Mouse (Mus musculus) embryonic facial prominence, embryonic 10.5 days (tissue): ENCODE measurements around the gene Shc1. TPM values are rescaled to one million over a fixed set of nuclear protein-coding genes. Genes with fewer than 3 reads are reported as not detected.

Source experiments
- DNase-seq: peaks from one replicate; pipeline ENCODE4 v3.0.0-alpha.2; 2017; ENCODE audit warnings: low spot score
- H3K27ac ChIP-seq: fragments of 300-500 bp; sonication (generic); replicated peaks from 2 replicates; pipeline ENCODE4 v1.5.1; 2016; ENCODE audit warnings: mild to moderate bottlenecking
- H3K27me3 ChIP-seq: fragments of 300-500 bp; sonication (generic); replicated peaks from 2 replicates; pipeline ENCODE4 v1.6.1; 2016; ENCODE audit warnings: low read depth, mild to moderate bottlenecking; ENCODE audit not compliant: poor library complexity, severe bottlenecking
- H3K36me3 ChIP-seq: fragments of 300-500 bp; sonication (generic); replicated peaks from 2 replicates; pipeline ENCODE4 v1.6.1; 2016; ENCODE audit warnings: mild to moderate bottlenecking, moderate library complexity
- H3K4me1 ChIP-seq: fragments of 300-500 bp; sonication (generic); 2 replicates; pipeline ENCODE4 v1.6.1; 2016
- H3K4me3 ChIP-seq: fragments of 300-500 bp; sonication (generic); 2 replicates; pipeline ENCODE4 v1.5.1; 2016; ENCODE audit warnings: mild to moderate bottlenecking, moderate library complexity
- H3K9me3 ChIP-seq: fragments of 300-500 bp; sonication (generic); 2 replicates; pipeline ENCODE4 v1.6.1; 2016; ENCODE audit warnings: mild to moderate bottlenecking
- WGBS: fragments of 180-500 bp; shearing (Covaris S2); methylation state at CpG from one replicate; pipeline ENCODE4 v1.1.7; 2016; 5-methylcytosine and 5-hydroxymethylcytosine counted together
- polyA plus RNA-seq: library from polyadenylated mRNA; unstranded; fragments of >200 nt; fragmentation: Nextera tagmentation; extraction: Ambion mirVana; gene quantifications from 2 replicates; pipeline ENCODE4 v1.2.1, GENCODE M21; 2016

Gene Shc1
- polyA plus RNA-seq, 1 experiment from 2014 or later: 82.0 TPM

DNA sequence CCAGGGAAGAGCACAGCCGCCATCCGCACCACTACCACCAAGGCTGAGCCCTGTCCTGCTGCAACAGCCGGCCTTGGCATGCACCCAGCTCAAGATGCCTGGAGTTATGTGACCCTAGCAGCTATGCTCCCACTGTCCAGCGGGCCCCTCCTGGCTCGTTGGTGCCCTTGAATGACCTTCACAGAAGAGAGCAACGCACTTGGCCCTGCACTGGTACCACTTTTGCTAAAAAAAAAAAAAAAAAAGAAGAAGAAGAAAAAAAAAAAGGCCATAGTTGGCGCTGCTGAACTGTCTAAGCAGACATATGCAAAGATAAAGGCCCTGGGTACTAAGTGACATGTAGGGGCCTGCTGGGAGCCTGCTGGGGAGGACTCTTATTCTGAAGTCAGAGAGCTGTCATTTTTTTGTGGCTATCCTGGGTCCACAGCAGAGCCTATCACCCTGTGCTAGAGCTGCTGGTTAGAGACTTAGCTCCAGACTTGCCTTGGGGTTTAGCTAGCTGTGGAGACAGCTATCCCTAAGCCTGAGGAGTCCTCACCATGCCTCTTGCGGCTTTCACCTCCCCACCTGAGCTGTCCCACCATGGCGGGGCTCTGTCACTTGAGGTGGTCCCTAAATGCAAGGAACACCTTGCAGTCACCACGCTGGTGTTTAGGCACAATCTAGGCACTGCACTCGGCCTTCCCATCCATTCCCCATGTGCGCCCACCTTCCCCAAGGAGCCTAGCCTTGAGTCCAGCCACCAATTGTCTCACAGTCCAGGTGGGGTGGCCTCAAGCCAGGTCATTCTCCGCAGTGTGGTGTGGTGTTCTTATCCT lies 30.7 kb downstream of the Shc1 start:
- WGBS: 68% methylated on average over 13 of the region's 13 CpGs
- H3K36me3 ChIP-seq: peaks cover 45% of the 10 kb centered on the region
- DNase-seq: no peak
- peaks cover 32% of the 10 kb centered on the region for H3K4me1 ChIP-seq
- no peaks in the 10 kb centered on the region for H3K27me3 ChIP-seq
- no peak overlapping the region for H3K4me3 ChIP-seq
- no peaks in the 10 kb centered on the region for H3K9me3 ChIP-seq
- H3K27ac ChIP-seq: no peak overlapping the region

DNA sequence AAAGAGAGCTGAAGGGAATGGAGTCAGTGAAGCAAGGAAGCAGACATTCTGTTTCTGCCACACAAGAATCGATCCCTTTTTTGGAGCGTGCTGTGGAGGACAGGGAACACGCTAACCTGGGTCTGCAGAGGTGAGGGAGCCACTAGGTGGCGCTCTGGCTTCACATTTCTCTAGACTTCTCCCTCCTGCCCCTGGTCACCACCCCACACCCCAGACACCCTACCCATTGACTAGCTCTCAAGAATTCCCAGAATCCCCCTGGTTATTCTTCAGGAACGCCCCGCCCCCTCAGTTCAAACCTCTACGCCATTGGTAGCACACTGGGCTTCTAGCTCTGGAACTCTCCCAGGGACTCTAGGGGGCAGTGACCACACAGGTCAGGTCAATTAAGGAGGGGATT lies 31.3 kb downstream of the Shc1 start:
- H3K27me3 ChIP-seq: no peaks in the 10 kb centered on the region
- H3K9me3 ChIP-seq: no peaks in the 10 kb centered on the region
- peak; percentile 72 for DNase-seq
- H3K4me1 ChIP-seq: peaks cover 35% of the 10 kb centered on the region
- H3K36me3 ChIP-seq: peaks cover 39% of the 10 kb centered on the region
- 43% methylated on average over 7 of the region's 7 CpGs for WGBS
- no peak overlapping the region for H3K27ac ChIP-seq
- no peak overlapping the region for H3K4me3 ChIP-seq

DNA sequence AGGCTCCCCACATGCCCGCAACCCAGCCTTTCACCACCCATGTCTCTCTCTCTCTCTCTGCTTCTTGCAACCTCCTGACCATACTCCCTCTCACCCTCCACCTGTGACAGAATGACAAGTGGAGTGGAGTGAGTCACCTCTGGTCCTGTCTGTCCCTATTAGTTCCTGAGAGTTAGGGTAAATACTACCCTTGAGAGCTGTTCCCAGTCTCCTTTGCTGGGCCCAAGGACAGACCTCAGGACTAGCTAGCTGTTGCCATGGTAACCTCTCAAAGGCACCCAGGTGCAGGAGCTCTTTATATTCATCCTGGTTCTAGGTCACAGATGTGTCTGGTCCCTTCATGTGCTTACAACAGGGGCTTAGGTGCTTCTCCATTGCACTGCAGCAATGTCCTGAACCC lies 33.7 kb downstream of the Shc1 start:
- Histone ChIP-seq H3K36me3 (peaks cover 17% of the 10 kb centered on the region), H3K9me3 (no peaks in the 10 kb centered on the region), H3K27me3 (no peaks in the 10 kb centered on the region), H3K27ac (no peak overlapping the region), H3K4me1 (peaks cover 46% of the 10 kb centered on the region), H3K4me3 (no peak overlapping the region)
- DNase-seq: no peak
- WGBS: 90% methylated on average over 1 of the region's 1 CpGs

DNA sequence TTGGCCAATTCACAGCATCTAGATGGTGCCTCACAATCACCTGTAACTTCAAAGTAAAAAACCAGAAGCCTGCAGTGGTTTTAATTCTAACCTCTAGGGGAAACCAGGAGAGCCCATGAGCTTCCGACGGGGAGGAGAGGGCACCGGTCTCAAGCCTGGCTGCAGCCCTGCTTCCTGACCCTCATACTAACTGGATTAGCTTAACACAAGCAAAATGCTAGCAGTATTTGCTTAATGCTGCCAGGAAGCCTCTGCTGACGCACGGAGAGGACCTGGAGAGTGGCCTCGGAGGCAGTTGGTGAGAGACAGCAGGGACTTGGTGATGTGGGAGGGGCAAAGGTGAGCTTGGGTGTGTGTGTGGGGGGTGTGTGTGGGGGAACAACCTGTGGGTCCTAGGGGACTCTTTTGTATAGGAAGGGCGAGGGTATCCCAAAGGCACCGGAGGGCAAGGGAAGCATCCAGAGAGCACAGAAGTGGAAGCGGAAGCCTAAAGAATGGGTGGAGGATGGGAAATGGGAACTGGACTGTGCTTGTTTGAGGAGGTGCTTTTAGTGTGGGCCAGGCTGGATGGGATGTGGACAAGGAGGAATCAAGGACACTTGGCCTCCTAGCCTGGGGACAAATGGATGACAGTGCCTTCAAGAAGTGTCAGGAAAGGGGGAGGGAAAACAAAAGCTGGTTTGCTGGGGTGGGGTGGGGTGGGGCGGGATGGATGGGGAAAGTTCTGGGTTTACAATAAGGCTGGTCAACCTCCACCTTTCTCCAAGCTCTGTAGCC lies 36.3 kb downstream of the Shc1 start, which contains the start of gene Pmvk:
TSS of gene Pmvk (plus strand) at position 141 of the 777 bp plus-strand sequence.
- no peak for DNase-seq
- Histone ChIP-seq H3K9me3 (no peaks in the 10 kb centered on the region), H3K27ac (0 out of 2 replicates have a peak within 1 kb of the TSS, but pooled peaks have one; percentile 1), H3K4me1 (peaks cover 43% of the 10 kb centered on the region), H3K27me3 (no peaks in the 10 kb centered on the region), H3K4me3 (no peak within 1 kb of the TSS), H3K36me3 (peaks cover 2% of the 10 kb centered on the region; the same call in 1 of the 2 replicates)
- 53% methylated on average over 10 of the region's 10 CpGs for WGBS

DNA sequence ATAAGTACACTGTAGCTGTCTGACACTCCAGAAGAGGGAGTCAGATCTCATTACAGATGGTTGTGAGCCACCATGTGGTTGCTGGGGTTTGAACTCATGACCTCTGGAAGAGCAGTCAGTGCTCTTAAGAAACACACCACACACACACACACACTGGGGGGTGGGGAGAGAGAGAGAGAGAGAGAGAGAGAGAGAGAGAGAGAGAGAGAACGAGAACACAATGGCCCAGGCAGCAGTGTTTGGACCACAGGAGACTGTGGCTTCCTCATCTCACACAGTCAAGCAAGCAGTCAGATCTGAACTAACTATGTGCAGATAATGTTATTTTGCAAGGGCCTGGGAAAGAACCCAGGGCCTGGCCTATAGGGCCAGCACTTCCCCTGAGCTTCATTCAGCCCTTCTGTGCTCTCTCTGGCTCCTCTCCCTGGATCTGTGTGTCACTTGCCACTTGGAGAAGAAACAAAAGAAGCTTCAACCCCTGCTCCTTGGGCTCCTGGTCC lies 37.6 kb downstream of the Shc1 start:
- no peaks in the 10 kb centered on the region for H3K9me3 ChIP-seq
- H3K36me3 ChIP-seq: no peaks in the 10 kb centered on the region
- no peaks in the 10 kb centered on the region for H3K27me3 ChIP-seq
- peaks cover 50% of the 10 kb centered on the region for H3K4me1 ChIP-seq
- no peak overlapping the region for H3K4me3 ChIP-seq
- H3K27ac ChIP-seq: no peak overlapping the region
- 55% methylated on average over 1 of the region's 1 CpGs for WGBS
- no peak for DNase-seq

DNA sequence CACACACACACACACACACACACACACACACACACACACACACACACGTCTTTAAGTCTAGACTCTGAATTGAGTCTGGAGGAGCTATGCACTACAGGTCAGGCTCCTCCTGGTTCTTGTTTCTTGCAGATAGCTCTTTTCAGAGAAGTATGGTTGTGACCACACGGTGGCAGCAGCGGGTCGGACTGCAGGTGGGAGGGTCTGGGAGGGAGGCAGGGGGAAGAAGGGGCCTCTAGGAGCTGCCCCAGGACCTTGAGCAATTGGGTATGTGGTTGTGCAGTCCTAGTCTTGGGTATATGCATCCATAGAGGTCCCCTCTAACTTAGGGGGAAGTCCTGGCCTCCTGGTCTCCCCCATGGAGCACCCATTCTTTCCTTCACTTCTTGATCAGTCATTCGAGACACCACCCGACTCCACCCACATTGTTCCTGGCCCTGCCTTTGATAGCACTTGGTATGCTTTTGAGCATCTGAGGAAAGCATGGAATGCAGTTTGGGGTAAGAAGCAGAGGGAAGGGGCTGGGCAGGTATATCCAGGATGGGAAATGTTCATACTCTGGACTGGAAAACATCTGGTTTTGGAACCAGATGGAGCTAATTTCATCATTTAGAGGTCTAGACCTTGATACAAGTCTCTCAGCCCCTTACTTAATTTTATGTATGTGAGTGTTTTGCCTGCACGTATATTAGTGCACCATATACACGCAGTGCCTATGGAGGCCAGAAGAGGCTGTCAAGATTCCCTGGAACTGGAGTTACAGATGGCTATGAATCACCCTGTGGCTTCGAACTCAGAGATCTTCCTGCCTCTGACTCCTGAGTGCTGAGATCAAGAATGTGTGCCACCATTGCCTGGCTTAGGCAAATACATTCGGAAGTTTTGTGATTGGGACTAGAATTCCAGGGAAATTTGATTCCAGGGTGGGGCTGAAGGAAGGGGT lies 38.8 kb downstream of the Shc1 start:
- H3K9me3 ChIP-seq: no peaks in the 10 kb centered on the region
- H3K27ac ChIP-seq: 0 out of 2 replicates have a peak overlapping the region, but pooled peaks have one; percentile 19
- H3K4me3 ChIP-seq: no peak overlapping the region
- H3K4me1 ChIP-seq: peaks cover 40% of the 10 kb centered on the region
- WGBS: 39% methylated on average over 10 of the region's 10 CpGs
- peaks cover 9% of the 10 kb centered on the region for H3K36me3 ChIP-seq
- H3K27me3 ChIP-seq: no peaks in the 10 kb centered on the region
- peak; percentile 87 for DNase-seq

DNA sequence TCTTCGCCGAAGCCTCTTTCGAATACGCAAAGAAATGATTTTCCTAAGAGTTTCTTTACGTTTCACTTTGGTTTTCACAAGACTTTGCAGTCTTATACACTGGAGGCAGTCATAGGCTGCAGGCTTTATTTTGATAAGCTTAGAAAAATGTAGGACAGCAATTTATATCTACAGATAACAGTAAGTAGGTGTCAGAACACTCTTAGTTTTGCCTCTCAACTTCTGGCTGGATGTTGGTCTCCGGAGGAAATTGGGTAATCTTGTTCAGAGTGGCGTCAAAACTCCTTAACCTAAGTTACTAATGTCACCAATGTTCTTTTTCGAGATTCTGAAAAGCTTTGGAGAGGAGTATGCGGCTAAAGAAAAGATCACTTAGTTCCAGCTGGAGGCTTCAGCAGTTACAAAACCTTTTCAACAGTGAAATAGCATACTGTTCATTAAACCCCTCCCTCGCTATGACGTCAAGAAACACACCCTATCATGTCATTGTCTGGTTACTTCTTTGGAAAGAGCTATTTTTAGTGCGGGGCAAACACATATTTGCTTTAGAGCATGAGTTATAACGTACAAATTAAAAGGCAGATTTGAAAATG lies 40.2 kb downstream of the Shc1 start:
- peak; percentile 25 for DNase-seq
- Histone ChIP-seq H3K9me3 (no peaks in the 10 kb centered on the region), H3K4me3 (peak overlapping the region; percentile 70), H3K4me1 (peaks cover 32% of the 10 kb centered on the region), H3K27me3 (no peaks in the 10 kb centered on the region), H3K27ac (peak overlapping the region; percentile 94), H3K36me3 (peaks cover 13% of the 10 kb centered on the region)
- 52% methylated on average over 13 of the region's 13 CpGs for WGBS

DNA sequence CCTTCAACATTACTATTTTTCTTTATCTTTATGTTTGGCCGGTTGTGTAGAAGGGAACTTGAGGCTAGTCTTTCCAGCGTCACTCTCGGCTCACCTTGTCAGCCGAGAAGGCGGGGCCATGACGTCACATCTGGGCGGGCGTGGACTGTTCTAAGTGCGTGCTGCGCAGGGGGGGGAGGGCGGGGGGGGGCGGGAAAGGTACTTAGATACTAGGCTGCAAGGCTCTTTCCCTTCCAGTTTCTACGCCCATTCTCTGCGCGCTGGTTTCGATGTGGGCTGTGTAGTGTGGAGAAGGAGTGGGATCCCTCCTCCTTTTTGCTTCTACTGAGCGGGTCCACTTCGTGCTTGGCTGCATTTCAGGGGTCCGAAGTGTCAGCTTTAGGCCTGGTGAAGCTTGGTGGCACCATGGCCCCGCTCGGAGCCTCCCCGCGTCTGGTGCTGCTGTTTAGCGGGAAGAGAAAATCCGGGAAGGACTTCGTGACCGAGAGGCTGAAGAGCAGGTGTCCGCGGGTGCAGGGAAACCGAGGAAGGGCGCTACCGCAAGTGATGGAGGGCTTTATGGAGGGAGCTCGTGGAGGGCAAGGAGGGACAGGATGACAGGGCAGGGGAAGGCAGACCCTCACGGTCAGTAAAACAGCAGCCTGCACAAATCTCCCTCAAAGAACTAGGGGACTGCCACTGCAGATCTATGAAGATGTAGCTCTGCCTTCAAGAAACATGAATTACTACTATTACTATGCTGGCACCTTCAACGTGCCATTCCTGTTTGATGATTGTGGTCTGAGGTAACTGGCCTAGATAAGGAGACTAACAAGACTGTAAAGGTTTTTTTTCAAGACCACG lies 40.9 kb downstream of the Shc1 start:
- H3K4me1 ChIP-seq: peaks cover 32% of the 10 kb centered on the region
- peaks cover 16% of the 10 kb centered on the region for H3K36me3 ChIP-seq
- peak overlapping the region; percentile 94 for H3K27ac ChIP-seq
- peak overlapping the region; percentile 70 for H3K4me3 ChIP-seq
- no peaks in the 10 kb centered on the region for H3K9me3 ChIP-seq
- WGBS: 2% methylated on average over 36 of the region's 36 CpGs
- peak; percentile 92 for DNase-seq
- H3K27me3 ChIP-seq: no peaks in the 10 kb centered on the region

DNA sequence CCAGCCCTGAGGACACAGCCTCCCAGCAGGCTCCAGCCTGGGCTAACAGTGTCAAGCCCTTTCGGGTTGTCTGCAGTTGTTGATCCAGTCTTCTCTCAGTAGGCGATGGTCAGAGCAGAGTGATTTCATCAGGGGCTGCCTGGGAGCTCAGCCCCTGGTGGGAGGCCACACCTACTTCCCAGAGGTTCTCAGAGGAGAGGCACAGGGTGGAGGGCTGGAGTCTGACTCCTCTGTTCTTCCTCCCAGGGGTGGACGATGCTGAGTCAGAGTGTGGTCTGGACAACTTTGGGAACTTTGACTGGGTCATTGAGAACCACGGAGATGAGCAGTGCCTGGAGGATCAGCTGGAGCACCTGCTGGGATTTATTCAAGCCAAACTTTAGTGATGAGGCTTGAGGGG lies 50.0 kb downstream of the Shc1 start:
- WGBS: 42% methylated on average over 4 of the region's 4 CpGs
- H3K4me3 ChIP-seq: no peak overlapping the region; the same call in 1 of the 2 replicates
- no peaks in the 10 kb centered on the region for H3K9me3 ChIP-seq
- 0 out of 2 replicates have a peak, but pooled peaks cover 3% of the 10 kb centered on the region for H3K4me1 ChIP-seq
- no peaks in the 10 kb centered on the region for H3K27me3 ChIP-seq
- H3K27ac ChIP-seq: no peak overlapping the region
- H3K36me3 ChIP-seq: peaks cover 40% of the 10 kb centered on the region
- no peak for DNase-seq

DNA sequence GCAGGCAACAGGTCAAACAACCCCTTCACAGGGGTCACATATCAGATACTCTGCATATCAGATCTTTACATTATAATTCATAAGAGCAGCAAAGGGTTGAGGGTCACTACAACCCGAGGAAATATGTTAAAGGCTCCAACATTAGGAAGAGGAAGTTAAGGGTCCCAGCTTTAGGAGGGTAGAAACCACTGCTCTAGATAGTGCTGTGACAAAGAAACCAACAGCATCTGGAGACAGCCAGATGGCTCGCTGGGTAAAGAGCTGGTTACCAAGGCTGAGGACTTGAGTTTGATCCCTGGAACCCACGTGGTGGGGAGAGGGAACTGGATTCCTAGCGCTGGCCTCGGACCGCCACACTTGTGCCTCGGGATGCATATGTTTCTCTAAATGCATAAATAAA lies 54.0 kb downstream of the Shc1 start:
- 79% methylated on average over 7 of the region's 7 CpGs for WGBS
- H3K4me3 ChIP-seq: no peak overlapping the region
- DNase-seq: no peak
- no peaks in the 10 kb centered on the region for H3K9me3 ChIP-seq
- H3K27me3 ChIP-seq: no peaks in the 10 kb centered on the region
- no peak overlapping the region for H3K27ac ChIP-seq
- peaks cover 28% of the 10 kb centered on the region for H3K36me3 ChIP-seq
- 0 out of 2 replicates have a peak, but pooled peaks cover 3% of the 10 kb centered on the region for H3K4me1 ChIP-seq

DNA sequence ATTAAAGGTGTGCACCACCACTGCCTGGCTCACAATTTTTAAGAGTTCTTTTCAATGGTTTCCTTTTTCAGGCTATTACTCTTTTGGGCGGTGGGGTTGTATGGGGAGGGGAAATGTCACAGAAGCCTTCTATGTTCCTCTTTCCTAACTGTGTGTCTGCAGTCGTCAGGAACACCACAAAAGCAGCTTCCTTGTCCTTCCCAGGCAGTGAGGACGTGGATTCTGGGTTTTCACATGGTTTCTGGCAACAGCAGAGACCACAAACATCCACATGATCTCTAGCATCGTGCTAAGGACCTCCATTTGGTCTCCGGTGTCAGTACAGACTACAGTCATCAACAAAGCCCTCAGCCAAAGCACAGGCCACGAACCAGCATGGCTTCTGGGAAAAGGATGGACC lies 55.6 kb downstream of the Shc1 start:
- Histone ChIP-seq H3K9me3 (no peaks in the 10 kb centered on the region), H3K27ac (no peak overlapping the region), H3K4me3 (no peak overlapping the region), H3K27me3 (no peaks in the 10 kb centered on the region), H3K4me1 (no peaks in the 10 kb centered on the region), H3K36me3 (peaks cover 12% of the 10 kb centered on the region)
- no peak for DNase-seq
- WGBS: 78% methylated on average over 6 of the region's 6 CpGs
